Mouse (Mus musculus) liver, postnatal 0 days (tissue): ENCODE data around the gene Poldip3.
"Not testable (repeated sequence)": the region's sequence is repeated elsewhere in the genome, so short reads cannot be mapped to it uniquely, and the experiment has no call there.

Source experiments
- CTCF ChIP-seq: sonication (generic); IDR thresholded peaks from 2 replicates; pipeline ENCODE4 v1.5.1; 2016; ENCODE audit warnings: antibody characterized with exemption, low read depth
- EP300 ChIP-seq: IDR thresholded peaks from 2 replicates; pipeline ENCODE4 v1.6.1; 2016; ENCODE audit warnings: antibody characterized with exemption, low read depth, mild to moderate bottlenecking

- not testable (repeated sequence) for TF ChIP-seq EP300, CTCF
Observed at GRCm38 (mm10) chr15:83127037-83127436, 22.1 kb downstream of the Poldip3 start.
